Mouse (Mus musculus) urinary bladder, postnatal 4 days (tissue): ENCODE measurements around the gene Nalcn.

ENCODE experiments used
- DNase-seq, 2 experiments: peaks; one replicate each; pipeline ENCODE4 v3.0.0; 2021 to 2022; ENCODE audit warnings: low spot score in 2 of 2

The Nalcn gene

DNA sequence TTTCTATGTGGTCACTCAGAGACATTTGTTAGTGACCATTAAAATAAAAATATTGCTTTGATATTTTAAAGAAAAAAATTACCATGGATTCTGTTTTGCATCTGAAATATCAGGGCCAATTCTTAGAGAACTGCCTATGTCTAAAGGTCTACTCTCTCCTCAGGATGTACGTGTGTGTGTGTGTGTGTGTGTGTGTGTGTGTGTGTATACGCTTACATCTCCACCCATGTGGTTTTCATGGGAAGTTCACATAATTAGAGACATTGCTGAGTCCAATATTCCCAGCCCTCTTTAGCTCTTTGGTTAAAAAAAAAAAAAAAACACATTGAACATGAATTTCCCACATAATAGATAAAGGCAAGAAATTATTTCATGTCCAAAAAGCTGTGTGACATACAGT is 114.0 kb downstream of the Nalcn start:
- no peak for DNase-seq

DNA sequence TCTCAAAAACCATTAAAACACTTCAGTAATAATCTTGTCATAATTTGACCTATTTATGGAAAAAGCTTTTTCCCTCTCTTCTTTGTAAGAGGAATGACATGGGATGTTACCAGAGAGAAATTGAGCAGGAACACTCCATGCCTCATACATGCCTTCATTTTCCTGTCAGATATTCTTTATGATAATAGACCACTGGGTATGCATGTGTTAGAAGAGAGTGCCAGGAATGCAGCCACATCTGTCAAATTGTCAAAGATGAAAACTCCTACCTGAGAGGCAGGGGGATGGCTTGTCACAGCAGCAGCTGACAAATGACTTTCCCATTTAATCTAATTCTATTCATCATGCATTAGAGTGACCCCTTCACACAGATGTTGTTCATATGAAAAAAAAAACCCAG is 131.4 kb downstream of the Nalcn start:
- no peak for DNase-seq

DNA sequence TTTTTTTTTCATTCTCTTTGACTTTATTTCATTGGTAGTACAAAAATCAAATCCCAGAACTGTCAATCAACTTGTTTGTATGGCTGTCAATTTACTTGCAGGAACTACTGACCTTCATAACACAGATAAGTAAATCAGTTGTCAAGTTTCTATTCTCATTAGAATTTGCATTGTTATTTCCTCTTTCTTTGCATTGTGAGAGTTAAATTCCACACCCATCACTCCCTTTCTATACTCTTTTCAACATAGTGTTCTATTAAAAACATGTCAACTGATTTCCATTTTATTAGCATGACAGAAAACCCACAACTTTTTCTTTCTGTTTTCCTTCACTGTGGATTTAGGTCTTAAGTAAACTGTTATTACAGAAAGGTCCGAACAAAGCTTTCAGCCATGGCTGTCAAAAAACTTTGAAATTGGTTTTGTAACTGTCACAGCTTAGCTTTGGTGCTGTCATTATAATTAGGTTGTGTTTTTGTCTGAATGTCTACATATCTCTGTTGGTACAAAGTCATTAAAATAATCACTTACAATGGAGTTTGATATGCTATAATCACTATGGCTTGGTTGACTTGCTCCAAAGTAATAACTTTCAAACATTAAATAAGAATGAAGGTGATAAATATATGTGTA is 138.3 kb downstream of the Nalcn start:
- no peak for DNase-seq

DNA sequence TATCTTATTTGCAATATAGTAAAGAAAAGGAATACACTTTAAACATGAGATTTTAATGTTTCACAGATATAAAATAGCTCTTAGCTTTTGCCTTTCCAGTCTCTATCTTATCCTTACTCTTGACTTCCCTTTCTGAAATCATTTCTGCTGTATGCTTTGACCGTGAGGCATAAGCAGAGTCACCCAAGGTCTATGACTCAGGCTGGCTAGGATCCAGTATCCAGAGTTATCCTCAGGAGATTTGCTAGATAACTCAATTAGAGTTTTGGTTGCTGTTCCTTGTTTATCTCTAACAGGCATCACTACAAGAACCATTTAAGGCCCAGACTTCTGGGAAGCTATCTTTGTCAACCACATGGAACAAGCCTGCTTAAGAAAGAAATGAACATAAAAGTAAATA is 164.9 kb downstream of the Nalcn start:
- DNase-seq = no peak

DNA sequence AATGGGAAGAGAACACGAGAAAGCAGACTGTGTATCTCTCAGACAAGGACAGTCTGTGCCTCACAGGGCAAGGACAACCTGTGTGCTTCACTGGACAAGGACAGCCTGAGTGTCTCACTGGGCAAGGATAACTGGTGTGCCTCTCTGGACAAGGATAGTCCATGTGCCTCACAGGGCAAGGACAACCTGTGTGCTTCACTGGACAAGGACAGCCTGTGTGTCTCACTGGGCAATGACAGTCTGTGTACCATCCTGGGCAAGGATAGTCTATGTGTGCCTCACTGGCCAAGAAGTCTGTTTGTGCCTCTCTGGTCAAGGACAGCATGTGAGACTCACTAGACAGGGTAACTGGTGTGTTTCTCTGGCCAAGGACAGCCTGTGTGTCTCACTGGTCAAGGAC is 180.9 kb downstream of the Nalcn start:
- no peak for DNase-seq

DNA sequence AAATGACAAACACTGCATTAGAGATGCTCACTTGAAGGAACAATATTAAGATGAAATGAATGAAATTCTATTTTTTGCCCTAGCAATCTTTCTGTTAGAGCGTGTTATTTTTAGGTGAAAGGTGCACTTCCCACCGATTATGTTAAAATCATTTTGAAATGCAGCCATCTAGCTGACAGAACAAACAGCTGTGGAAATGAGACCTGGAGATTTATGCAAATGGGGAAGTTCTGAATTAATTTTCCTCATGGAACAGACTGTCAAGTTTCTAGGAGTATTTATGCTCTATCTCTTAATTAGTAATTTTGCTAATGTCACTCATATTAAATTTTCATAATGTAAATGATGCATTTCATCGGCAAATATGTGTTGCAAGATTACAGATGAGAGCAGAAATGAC is 191.4 kb downstream of the Nalcn start:
- DNase-seq = no peak

DNA sequence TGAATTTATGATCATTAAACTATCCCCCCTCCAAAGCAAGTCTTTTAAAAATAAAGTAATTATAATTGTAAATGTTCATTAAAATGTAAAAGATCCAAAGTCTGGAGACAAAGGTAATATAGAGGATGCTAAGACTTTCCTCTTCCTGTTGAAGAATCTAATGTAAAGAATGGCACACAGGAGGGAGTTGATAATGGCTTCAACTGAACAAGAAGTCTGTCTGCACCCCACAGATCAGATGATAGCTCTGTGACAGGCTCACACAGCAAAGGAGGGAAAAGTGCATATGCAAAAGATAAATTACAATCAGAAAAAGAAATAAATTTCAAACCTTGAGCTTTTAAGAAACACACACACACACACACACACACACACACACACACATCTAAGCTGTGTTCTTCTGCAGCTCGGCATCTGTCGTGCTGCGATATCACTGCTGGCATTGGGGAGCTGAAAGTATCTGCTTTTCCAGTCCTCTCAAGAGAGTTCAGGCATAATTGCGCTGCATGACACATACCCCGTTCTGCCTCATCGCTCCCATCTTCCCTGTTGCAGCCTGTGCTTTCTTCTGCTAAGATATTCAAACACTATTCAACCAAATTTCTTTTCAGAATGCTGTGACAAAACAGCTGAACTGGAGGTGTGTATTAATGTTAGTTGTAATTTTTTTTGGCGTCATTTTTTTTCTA is 250.6 kb downstream of the Nalcn start:
- no peak for DNase-seq

DNA sequence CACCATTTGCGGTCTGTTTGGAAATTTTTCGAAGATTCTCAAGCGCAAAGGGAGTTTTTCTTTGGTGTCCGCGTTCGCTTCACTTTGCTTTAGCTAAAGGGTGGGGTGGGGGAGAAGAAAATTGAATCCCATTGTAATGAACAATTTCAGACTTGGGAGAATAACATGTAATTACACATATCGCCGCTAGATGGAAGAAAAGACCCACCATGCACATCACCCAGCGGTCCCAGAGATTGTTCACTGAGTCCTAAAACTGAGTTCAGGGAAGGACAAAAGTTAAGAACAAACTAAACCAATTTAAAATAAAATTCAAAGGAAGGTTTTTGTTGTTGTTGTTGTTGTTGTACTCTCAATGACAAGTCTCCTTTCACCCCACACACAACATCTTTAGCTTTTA is 255.4 kb downstream of the Nalcn start:
- DNase-seq = no peak

DNA sequence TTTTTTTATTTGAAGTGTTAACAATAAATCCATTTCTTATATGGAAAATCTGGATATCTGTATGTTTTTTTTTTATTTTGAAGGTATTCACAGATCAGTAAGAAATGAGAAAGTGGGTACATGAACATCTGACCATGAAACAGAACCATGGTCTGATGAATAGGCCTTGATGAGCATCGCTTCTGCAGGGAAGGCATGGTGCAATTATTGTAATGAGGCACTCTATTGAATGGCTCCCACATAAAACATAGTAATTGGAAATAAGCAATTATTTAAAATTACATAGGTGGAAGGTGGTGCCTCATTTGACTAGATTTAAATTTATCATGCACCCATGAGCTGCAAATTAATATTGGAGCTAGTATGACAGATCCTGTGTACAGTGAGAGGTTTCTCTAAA is 267.3 kb downstream of the Nalcn start:
- DNase-seq = no peak

DNA sequence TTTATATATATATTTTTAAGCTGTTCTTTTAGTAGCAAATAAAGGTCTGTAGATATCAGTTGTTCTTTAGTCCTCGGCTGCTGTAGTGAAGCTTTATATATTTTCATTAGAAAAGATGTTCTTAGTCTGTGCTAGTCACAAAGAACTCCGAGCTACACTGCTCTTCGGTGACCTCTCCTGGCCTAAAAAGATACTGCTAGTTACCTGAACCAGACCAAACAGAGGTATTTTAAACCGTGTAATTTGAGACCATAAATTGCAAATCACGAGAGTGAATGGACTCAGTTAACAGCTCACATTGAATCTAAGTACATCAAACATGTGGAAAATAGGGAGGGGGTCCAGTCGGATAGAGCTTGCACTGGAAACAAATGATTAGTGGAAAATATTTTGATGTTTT is 274.0 kb downstream of the Nalcn start:
- no peak for DNase-seq

DNA sequence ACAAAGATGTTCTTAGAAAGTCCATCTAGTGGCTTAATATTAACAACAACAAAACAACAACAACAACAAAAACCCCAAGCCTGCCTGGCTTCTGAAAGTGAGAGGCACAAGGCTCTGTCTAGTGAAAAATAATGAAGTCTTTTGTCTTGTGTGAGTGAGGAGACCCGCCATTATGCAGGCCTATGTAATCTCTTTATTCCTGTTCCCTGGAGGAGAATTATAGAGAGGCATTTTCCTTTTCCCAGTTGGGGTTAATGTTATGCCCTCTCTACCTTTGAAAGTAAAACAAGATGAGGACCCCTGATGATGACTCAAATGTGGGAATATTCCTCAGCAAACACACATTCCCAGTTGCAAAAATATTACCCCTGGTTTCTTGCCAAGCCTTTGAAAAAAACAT is 295.1 kb downstream of the Nalcn start:
- DNase-seq = no peak

DNA sequence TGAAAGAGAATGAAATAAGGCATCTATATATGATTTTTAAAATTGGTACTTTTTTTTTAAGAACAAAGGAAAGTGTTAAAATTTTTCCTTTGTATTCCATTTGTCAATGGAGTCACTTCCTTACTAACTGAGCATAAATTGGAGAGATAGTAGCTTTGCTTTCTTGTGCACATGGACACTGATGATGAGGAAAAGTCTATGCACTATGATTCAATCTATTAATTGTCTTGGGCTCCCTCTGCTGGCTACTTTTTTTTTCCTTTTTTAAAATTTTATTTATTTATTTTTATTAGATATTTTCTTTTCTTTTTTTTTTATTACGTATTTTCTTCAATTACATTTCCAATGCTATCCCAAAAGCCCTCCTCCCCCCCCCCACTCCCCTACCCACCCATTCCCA is 312.6 kb downstream of the Nalcn start:
- DNase-seq = no peak

DNA sequence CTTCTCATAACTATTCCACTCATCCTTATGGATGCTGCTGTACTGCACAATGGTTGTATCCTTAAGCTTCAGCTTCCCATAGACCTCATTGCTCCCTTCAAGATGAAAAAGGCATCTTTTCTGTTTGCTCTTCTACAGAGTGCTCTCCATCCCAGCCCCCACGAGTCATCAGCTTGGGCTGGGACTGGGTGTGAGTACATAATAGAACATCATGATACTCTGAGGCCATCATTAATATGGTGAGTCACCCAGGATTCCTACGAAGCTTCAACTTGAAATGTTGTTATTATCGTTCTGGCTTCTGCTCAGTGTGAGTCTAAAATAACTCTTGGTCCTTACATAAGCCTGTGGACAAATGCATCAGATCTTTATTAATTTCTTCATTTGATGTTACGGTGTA is 314.6 kb downstream of the Nalcn start:
- DNase-seq = no peak

DNA sequence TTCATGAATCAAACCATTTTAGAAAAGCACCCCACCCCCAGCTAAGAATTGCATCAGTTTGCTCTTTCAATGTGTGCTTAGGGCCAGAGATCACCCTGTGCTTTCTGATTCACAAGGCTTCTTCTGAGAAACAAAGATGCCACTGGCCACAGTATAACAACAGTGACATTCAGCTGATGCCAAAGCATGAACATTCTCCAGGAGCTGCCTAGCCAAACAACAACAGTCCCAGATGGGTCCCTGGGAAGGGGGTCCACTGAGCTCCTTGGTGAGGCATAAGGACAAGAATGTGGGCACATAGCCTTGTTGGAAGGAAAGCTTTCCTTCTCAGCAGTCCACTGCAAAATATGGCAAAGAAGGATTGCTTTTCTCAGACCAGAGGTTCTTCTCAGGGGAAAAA is 330.9 kb downstream of the Nalcn start:
- DNase-seq = no peak

DNA sequence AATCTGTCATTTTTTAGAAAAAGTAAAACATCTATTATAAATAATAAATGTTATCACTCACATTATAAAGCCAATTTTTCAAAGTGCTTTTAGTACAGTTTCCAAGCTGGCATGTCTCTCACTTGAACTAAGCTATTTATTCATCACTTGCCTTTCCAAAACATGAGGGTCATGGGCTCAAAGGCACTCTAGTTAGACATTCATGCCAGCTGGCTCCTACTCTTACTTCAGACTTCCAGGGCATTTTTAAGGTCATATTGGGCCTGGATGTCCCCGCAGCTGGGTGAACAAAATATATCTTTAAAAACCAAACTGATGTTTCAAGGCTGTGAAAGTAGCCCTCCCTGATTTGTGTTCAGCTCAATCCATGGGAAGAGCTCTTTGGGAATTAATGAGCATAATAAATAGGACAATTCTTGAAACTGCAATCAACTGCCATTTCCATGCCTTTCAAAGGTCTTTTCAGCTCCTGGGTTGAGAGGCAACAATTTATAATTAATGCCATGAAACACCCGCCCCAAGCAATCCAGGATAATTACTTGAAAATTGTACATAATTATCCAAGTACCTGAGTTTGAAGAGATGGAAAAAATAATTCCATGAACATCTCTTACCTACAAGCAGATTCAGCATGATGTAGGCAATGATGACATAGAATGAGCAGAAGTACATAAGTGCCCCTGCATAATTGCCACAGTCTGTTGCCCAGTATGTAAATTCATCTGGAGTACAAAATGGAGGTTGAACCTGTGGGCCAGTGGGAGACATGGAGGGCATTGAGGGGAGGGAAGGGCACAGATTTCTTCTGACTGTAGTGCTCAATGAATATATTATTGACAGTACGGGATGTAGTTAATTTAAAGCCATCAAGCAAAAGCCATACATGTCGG is 335.6 kb downstream of the Nalcn start:
- no peak for DNase-seq

DNA sequence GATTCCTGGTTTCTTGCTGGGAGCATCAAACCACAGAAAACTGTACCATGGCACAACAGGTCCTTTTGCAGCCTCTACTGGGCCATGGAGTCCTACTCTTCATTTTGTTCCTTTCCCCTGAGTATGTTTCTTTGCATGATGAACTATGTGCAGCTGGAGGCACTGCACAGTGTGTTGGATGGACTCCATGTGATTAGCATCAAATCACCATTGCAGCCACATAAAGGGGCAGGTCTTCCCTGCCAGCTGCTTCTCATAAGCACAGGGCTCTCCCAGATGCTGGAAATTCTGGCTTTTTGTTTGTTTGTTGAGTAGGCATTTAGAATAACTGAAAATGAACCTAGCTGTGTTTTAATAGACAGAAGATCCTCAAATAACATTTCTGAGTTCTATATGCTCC is 344.8 kb downstream of the Nalcn start:
- no peak for DNase-seq

DNA sequence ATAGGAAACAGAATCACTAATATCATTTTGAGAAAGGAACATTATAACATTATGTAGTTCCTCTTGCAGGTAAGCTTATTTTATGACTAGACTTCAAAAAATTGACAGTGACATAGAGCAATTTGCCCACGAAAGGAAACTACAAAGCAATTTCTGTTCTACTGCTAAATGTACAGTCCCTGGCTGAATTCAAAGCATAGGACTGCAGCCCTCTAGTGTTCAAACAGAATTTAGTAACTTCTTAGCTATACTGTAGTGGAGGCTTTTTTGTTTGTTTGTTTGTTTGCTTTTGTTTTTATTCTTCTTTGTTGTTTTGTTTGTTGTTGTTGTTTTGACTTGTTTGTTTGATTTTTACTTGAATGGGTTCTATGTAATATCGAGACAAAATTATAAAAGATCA is 354.8 kb downstream of the Nalcn start:
- no peak for DNase-seq

DNA sequence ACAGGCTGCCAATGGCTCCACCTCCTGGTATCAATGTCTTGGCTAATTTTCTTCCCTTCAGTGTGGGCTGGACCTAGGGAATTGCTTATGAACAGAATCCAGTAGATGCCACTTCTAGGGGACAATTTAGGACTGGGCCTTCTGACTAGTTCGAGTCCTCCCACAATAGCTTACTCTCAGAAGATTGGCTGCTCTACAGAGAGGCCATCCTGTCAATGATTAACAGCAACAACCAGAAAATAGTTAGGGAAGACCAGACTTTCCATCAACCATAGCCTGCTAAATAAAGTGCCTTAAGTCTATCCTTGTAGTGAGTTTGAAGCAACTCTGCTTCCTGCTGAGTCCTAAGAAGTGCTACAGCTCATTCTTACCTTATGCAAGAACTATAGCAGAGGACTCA is 386.2 kb downstream of the Nalcn start:
- DNase-seq = no peak

DNA sequence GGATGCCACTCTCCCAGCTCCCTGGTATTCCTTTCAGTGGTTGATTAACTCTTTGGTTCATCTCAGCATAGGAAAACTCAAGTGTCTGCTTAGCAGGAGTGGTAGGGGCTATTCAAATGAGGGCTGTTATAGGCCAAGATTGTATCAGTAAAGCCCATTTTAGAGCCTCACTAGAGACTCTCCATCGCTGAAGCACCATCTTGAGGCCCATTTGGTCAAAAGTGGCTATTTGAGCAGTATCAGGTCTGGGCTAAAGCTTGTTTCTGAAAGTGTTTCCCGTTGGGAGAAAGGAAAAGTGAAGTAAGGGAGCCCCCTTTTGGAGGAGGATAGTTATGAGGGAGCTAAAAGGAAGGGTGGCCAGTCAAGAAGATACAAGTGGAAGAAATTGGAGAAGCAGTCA is 387.0 kb downstream of the Nalcn start:
- no peak for DNase-seq

DNA sequence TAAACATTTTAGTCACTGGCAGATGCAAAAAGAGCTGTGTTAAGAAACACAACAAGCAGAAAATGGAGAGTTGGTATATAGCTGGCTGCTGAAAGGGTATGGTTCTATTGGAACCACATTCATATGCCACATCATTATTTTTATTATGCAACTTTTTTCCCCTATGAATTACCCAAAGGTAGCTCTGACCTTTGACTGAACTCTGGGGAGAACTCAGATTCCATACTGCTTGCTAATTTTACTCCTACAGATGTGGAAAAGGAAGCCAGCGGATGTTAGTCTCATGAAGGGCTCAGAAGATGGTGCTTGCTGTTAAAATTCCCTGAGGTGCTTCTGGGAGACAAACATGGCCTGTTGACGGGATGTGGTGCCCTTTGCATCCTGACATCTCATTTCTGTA is 389.9 kb downstream of the Nalcn start:
- no peak for DNase-seq

DNA sequence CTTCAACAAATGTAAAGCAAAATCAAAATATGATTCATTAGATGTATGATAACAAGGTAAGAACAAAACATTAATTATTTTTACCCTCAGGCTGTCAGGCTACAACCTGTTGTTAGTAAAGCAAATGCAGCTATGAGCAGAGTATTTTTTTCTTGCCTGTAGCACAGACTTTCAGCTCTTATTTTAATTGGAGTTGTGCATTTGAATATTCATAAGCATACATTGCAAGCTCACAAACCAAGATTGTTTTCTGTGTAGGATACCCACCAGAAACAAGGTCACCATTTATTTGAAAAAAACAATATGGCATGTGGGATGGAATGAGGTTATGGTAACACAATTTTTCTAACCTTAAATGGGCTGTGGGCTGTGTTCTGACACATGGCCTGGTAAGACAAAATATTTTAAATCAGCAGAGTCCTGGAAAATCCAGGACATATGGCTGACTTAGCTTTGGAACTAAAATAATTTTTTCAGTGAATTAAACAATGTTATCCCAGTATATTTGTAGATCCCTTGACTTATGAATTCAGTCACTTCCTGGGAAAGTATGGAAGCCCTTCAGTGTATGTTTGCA is 394.2 kb downstream of the Nalcn start:
- no peak for DNase-seq
